Mouse (Mus musculus) c-Kit-negative CD71-positive TER-119-positive erythroid progenitor cells, embryonic 14.5 days (primary cell): Measurements from ENCODE around the gene Plcl2.
"Not testable (repeated sequence)": the region's sequence is repeated elsewhere in the genome, so short reads cannot be mapped to it uniquely, and the experiment has no call there.

ENCODE experiments used
- DNase-seq: peaks from one replicate; pipeline ENCODE4 v3.0.0-alpha.2; 2013; ENCODE audit warnings: low read depth, low spot score

The Plcl2 gene

GRCm38 (mm10) chr17:50500806-50501205, 8.4 kb upstream of the Plcl2 start:
- no peak for DNase-seq

DNA sequence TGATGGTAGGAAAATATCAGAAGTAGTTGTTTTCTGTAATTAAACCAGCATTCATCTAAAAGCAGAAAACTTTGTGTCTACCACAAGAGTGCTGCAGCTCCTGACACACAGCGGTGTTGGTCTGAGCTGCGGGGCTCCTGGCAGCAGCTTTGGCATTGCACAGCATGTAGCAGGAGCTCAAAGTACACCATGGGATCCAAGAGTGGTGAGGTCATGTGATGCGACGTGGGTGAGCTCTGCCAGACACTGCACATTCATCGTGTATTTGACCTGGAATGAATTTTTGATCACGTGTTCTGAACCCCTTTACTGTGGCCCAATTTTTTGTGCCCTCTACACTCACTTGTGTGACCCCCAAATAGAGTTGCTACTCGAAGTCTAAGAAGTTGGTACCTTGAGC, 6.1 kb upstream of the Plcl2 start:
- no peak for DNase-seq

- no peak for DNase-seq
These were observed 4.9 kb upstream of the Plcl2 start for GRCm38 (mm10) chr17:50504070-50504846.

DNA sequence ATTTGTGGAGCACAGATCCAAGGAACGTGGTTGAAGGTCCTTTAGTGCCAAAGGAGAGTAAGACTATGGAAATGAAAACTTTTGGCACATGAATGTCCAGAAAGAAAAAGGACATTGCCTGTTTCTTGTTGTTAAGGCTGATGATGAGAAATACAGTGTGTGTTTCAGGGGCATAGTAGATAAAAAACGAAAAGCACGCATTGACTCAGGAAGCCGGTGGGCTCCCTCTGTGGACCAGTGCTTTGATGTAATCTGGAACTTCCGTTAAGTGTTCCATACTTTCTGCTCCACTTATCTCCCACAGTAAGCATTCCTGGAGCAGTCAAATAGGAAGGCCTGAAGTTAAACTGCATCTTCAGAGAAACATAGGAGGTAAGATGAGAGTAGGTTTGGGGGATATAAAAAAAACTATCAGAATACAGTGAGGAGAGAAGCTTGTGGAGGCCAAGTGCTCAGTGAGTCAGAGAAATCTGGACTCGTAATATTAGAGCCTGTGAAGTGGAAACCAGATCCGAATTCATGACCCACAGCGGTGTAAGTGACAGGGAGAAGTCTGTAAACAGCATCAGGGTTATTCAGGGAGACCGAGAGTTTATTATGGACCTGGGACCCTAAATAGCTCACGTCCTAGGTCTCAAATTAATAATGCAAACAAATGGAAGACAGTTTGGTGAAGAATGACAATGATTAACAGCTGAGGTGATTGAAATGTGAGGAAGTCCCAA, 3.1 kb upstream of the Plcl2 start:
- DNase-seq, result no peak

- DNase-seq, result no peak
These were observed 2.3 kb upstream of the Plcl2 start for GRCm38 (mm10) chr17:50506861-50507321.

DNA sequence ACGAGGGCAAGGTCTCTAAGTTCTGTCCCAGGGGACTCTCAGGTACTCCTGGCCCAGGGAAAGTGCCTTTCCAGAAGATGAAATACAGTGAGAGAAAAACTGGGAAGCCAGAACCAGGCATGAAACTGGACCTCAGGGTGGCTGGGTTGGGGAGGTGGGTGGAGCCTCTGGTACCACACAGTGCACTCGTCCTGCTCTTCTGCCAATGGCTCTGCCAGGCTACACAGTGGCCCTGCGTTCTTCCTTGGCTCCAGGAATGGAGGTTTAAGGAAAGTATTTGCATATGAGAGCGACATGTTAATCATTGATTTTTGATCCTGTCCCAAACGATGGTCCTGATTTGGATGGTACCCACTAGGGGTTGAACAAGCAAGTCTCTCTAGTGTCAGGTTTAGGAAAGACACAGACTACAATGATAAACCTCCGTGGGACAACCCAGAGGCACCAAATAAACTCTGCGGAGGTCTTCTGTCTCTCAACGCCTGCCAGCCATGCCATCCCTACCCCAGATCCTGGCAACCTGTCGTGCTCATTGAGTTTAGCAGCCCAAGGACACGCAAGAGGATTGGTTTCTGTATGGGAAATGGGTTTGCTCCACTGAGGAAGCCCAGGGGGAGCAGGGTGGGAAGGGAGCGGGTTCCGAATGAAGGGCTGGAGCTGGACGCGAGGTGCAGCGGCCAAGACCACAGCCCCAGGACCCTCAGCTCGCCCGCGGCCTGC, 988 bp upstream of the Plcl2 start:
- no peak for DNase-seq

DNA sequence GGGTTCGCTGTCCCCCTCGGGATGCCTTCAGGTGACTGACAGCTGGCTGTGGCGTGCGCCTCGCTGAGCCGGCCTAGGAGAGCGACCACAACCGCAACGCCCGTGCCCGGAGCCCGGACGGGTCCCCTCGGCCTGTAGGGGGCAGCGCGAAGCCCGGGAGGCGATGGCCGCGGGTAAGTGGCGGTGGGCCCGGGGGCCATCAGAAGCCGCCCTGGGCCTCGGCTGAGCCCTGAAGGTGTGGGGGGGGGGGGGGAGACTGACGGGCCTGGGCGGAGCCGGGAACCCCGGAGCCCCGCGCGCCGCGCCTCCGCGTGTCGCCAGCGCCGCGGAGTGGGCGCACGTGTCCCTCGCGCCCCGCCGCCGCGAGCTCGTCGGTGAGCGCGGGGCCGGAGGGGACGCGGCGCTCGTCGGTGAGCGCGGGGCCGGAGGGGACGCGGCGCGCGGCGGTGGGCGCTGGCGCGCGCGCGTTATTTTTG, 390 bp upstream of the Plcl2 start:
- no peak for DNase-seq

DNA sequence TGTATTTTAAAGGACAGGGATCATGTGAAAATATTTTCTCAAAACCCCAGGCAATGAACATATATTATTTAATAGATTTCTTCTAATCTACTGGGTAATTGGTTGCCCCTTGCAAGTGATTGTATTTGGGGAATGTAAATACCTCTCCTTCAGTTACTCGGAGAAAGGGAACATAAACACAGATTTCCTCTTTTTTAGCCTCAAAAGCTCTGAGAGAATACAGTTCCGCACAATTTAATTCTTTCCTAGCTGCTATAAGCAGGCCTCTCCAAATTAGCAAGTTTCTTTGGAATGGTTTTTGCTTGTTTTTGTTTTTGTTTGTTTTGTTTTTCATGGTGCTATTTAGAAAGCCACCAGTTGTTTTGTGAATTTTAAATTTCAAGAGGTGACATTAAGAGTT, 1.1 kb downstream of the Plcl2 start:
- DNase-seq, result no peak

DNA sequence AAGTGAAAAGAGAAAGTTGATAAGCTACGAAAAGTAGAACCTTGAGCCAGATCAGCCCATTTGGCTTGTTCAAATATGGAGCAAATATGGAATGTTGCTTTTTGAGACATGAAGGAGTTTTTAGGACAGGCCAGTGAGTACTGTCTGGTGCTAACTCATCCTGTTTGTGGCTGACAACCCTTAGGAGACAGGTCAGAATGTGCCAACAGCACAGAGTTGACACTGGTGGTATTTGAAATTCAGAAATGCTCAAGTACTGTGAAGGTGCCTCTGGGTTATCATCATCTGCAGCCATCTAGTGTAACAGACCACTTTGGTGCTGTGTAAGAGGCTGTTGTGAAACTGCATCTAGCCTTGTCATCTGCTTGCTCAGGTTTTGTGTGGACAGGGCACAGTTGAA, 1.5 kb downstream of the Plcl2 start:
- no peak for DNase-seq

- DNase-seq, result no peak
These were observed 3.0 kb downstream of the Plcl2 start for GRCm38 (mm10) chr17:50512222-50512621.

- no peak for DNase-seq
These were observed 3.6 kb downstream of the Plcl2 start for GRCm38 (mm10) chr17:50512841-50513240.

DNA sequence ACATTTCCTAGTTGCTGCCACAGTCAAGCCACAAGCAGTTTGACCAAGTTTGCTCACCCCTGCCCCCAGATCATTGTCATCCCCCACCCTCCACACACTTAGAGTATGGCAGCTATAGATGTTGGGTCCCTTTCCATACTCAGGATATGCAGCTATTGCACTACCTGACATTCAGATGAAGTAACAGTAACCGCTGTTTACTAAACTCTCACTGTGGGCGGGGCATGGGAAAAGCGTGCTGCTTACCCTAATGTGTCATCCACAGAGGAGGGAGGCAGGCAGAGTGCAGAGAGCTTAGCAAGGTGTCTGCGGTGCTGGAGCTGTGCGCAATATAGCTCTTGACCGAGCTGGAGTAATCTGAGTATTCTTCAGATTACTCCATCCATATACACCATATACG, 4.2 kb downstream of the Plcl2 start:
- DNase-seq, result no peak

GRCm38 (mm10) chr17:50514012-50514411, 4.8 kb downstream of the Plcl2 start:
- no peak for DNase-seq

DNA sequence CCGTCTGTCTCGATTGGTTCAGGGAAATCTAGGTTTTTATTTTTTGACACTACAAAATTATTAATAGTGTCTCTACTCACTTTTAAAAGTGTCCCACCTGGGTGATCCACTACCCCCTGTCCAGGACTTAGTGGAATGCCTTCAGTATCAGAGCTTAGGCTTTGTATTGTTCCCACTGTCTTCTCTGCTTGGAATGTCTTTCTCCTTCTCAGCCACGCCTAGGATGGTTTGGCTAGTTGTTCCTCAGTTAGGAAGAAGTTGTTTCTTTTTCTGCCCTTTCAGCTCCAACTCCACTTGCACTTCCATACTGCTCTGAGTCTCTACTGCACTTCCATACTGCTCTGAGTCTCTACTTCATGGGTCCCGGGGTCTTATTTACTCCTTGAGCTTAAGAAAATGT, 6.7 kb downstream of the Plcl2 start:
- DNase-seq, result no peak

DNA sequence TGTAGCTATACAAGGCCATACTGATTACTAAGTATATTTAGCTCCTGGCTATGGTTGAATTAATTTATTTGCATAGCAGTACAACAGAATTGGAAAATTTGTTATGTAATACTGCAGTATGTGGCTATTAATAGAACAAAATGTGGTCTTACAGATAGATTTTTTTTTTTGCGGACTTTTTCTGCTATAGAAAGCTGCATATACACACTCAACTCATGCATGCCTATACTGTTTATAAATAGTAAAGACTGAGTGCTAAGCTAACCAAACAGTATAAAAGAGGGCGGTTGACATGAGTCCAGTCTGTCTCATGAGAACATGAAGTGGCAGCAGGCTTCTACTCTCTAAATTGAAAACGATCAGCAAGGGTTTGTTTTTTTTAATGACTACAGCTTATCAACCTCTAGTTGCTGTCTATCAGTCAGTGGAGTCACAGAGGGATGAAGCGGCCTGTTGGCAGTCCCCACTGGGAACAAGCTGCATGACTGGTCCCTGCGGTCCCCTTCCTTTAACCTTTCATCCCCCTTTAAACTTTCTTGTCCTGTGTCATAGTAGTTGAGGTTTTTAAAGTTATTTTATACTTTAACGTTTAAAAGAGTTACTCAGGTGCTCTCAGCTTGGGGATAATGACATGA, 8.7 kb downstream of the Plcl2 start:
- no peak for DNase-seq

- no peak for DNase-seq
These were observed 10.4 kb downstream of the Plcl2 start for GRCm38 (mm10) chr17:50519588-50519987.

DNA sequence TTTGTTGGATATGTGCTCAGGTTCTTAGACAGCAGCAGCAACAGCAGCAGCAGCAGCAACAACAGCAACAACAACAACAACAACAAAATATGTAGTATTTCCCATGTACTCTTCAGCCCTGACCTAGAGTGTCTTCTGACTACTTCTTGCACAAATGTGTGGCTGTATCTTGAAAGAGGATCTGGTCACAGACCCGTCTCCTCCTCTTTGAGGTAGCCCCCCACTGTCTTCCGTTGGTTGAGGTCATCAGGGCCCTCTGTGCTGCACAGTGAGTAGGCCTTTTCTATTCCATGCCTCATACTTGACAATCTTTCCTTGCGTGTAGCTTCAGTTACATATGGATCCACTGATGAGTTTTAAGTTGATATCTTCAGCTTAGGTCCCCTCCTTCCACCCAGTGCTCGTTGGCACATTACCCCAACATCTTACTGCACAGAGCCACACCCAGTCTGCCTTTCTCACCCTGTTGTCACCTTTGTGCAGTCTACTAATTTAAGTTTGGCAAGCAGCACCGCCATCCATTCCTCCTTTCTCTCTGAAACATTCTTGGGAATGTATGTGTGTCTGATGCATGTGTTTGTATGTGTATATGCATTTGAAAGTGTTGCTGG, 13.4 kb downstream of the Plcl2 start:
- DNase-seq, result no peak

- DNase-seq, result no peak
These were observed 15.8 kb downstream of the Plcl2 start for GRCm38 (mm10) chr17:50524970-50525369.

- no peak for DNase-seq
These were observed 16.6 kb downstream of the Plcl2 start for GRCm38 (mm10) chr17:50525821-50526220.

DNA sequence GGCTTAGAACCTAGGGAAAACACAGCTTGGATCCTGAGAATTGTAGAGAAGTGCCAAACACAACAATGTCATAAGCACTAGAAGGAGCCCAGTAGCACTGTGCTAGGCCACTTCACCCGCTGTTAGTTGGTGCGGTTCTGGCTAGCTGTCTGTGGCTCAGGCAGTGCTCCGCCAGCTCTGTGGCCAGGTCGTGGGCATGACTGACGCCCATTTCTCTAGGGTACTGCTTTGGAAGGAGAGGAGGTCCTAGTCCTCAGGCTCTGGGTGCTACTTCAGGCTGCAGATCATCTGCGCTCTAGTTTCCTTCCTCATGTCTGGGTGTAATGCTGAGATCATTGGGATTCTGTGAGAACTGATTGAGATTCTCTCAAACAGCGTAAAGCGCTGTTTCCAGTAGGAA, 20.9 kb downstream of the Plcl2 start:
- DNase-seq, result no peak

GRCm38 (mm10) chr17:50534889-50535288, 25.7 kb downstream of the Plcl2 start:
- DNase-seq, result not testable (repeated sequence)
